Mouse (Mus musculus): ENCODE data around the gene 1700029I15Rik.
A peak's percentile ranks its signal among the peaks of the same experiment; 100 is the strongest.

Gene 1700029I15Rik

DNA sequence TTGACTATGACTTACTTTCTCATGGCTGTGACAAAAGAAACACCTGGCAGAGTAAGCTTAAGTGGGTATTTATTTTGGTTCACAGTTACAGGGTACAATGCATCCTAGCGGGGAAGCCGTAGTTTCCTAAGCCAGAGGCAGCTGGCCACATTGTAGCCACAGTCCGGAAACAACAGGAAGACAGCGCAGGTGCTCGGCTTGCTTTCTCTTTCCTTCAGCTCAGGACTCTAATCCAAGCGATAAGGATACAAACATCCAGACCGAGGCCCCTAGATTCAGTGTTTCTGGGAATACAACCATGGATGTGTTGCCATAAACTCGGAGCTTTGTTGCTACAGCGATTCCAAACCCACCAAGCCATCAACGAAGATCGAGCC, 8.9 kb upstream of the 1700029I15Rik start:
- no peak for DNase-seq (ENCODE audit: low spot score in 2 of 2)

DNA sequence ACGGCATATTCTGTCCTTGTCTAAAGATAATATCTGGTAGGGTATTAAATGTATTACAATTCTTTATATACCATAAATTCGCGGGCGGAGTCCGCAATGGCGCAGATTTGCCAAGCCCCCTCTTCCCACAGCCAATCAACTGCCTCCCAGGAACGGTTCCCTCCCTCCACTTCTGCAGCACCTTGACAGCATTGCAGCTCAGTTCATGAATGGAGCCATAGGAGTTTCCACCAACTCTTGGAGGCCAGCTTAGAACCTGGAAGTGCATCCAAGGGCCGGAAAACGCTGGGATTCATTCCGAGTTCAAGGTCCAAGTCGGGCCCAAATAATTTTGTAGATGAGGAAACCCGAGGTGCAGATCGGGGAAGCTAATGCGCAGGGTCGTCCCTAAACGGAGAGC, 7.8 kb upstream of the 1700029I15Rik start, which contains the start of the genes Pex16 and Large2:
Gene Pex16, plus strand, starts transcription at position 163 of the 400 bp plus-strand sequence.
Gene Large2, minus strand, starts transcription at position 356 of the 400 bp plus-strand sequence.
- DNase-seq (ENCODE audit: low spot score in 2 of 2): no peak

DNA sequence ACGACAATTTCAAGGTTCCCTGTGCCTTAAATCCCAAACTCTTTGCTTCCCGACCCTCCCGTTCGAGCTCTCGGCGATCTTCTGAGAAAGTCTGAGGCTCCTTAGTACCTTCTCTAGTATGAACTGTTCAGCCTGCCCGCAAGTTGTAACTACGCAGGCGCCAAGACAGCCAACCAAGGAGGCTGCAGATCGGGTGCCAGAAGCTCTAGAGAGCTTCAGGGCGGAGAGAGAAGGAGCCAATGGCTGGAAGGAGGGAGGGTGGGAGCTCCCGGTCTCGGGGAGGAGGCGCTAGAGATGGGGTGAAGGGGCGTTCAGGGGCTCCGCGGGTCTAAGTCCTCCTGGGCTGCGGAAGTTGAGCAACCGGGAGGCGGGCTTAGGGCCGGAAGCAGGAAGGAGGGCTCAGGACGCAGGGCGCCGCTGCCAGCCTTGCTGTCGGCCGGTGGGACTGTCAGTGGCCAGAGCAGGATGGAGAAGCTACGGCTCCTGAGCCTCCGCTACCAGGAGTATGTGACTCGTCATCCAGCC, 7.2 kb upstream of the 1700029I15Rik start:
- peak; percentile 85 to 98 for DNase-seq (ENCODE audit: low spot score in 2 of 2)

DNA sequence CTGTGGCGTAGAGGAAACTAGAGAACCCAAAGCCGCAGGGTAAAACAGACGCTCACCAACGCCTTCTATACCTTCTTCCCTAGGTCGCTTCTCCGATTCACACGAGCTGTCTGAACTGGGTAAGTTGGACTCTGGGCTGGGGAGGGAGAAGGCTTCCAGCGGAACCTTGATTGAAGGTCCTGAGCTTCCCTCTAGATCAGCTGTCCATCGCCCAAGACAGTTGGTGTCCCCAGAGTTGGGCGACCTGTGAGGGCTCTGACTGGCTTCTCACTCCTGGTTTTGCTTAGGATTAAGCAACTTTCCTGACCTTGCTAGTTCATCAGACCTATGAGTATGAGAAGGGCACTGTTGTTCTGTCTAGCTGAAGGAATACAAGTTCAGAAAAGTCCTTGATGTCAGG, 6.5 kb upstream of the 1700029I15Rik start:
- DNase-seq (ENCODE audit: low spot score in 2 of 2): no peak

DNA sequence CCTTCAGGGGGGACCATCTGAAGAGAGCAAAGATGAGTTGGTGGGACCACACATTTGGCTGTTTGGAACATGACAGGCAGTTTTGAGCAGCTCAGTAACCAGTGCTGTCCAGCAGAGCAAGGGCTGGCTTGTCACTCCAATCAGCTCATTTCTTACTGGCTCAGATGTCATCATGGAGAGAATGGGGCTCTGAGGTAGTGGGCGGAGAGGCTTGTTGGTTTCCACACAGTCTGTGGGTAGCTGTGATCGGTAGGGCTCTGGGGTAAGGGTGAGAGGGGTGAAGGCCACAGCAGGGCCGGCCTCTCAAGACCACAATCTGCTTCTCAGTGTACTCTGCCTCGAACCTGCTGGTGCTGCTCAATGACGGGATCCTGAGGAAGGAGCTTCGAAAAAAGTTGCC, 6.0 kb upstream of the 1700029I15Rik start:
- no peak for DNase-seq (ENCODE audit: low spot score in 2 of 2)

DNA sequence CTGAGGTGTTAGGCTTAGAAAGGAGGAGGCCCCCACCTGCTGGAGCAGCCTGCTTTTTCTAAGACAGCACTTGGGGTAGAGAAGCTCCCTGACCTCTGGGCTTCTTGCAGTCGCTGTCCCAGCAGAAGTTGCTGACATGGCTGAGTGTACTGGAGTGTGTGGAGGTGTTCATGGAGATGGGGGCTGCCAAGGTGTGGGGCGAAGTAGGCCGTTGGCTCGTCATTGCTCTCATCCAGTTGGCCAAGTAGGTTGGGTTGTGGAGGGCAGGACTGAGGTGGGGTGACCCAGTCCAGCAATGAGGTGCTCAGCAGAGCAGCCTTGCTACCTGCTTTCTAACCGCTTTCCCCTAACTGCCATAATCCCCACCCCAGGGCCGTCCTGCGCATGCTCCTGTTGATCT, 5.0 kb upstream of the 1700029I15Rik start:
- DNase-seq (ENCODE audit: low spot score in 2 of 2): no peak

DNA sequence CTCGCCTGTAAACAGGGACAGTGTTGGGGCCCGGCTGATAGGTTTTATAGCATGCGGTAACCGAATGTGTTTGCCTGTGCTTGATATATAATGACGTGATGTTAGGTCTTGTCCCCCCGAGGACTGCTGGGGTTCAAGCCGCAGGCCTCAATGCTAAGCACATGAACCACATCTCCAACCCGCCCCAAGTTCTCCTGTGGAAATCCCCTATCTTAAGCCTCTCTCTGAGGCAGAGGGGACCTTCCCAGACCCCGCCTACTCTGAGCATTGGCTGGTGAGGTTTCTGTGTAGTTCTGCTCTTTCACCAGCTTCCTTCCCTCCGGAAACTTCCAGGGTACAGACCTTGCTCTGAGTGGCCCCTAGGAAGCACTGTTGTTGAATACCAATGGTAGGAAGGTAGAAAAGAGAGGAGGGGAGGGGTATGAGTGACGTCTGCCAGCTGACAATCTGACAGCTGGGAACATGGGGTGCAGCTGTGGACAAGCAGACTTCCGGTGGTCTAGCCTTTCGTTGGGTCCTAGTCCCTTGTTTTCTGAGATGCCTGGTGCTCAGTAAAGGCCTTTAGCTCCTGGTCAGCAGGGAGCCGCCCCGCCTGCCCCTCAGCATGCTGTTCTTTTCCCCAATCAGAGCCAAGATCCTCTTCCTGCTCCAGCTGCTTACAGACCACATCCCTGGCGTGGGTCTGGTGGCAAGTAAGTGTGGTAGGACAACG, 2.4 kb upstream of the 1700029I15Rik start:
- DNase-seq (ENCODE audit: low spot score in 2 of 2): no peak

DNA sequence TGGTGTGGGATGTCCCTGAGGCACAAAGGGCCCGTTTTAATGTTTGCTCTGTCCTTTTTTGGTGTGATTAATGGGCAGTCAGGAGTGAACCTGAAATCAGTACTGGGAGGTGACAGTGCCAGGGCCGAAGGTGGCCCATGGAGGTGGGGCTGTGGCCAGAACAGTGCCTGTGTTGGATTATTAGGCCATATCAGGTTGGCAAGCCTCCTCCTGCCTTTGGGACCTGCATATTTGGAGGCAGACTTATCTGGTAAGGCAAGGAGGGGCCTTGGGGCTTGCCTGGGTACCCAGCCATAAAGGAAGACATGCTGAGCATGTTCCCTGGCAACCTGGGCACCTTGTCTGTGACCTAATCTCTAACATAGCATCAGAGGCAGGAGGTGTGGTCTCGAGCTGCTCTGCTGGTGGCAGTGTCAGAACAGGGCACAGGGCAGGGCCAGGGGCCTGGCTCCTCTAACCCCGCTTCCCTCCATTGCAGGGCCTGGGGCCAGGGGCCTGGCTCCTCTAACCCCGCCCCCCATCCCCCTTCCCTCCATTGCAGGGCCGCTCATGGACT, 1.8 kb upstream of the 1700029I15Rik start:
- no peak for DNase-seq (ENCODE audit: low spot score in 2 of 2)

DNA sequence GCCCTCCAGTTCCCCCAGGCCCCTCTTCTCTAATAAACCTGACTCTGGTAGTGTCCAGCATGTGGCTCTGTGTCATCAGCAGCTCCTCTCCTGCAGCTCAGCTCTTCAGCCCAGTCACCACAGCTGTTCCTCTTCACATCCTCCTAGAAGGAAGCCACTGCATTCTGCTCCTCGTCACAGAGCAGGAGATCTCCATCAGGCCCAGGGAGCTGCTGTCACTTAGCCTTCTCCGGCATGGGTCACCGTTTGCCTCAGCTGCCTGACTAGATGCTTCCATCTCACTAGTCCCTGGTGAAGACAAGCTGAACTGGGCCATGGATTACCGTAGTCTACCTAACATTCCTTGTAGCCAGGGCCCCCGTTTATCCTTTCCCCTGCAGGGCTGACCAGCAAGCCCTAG, 1.2 kb upstream of the 1700029I15Rik start:
- DNase-seq (ENCODE audit: low spot score in 2 of 2): no peak

DNA sequence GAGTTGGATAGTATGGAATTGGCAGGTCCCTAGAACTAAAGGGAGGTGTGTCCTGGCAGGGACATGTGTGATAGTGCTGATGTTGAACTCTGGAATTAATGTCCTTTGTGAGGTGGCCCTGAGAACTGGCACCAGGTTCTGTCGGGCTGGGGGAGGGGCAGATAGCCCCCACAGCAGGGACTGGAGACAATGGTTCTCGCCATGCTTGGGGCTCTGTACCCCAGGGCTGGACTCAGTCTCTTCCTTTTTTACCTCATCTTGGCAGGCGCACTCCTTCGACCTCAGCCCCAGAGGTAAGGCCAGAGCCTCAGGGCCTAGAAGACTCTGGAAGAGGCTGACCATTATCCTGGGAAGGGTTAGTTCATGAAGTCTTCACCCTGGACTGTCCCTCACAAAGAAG, 421 bp downstream of the 1700029I15Rik start:
- no peak for DNase-seq (ENCODE audit: low spot score in 2 of 2)

DNA sequence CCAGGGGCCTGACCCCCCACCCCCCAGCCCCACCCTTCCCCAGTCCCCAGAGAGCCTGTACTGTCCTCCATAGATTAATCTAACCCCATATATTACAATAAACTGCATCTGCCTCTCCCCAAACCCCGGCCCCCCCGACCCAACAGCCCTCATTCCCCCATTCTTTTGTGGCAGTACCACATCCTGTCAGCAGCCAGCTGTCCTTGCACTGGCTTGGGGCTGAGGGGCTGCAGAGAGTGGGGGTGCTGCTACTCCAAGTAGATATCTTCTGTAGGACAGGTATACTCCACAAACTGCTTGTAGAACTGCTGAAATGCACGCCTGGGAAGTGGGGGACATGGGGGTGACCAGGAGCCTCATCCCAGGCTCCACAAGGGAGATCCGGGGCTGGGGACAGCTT, 1.8 kb downstream of the 1700029I15Rik start:
- no peak for DNase-seq (ENCODE audit: low spot score in 2 of 2)

DNA sequence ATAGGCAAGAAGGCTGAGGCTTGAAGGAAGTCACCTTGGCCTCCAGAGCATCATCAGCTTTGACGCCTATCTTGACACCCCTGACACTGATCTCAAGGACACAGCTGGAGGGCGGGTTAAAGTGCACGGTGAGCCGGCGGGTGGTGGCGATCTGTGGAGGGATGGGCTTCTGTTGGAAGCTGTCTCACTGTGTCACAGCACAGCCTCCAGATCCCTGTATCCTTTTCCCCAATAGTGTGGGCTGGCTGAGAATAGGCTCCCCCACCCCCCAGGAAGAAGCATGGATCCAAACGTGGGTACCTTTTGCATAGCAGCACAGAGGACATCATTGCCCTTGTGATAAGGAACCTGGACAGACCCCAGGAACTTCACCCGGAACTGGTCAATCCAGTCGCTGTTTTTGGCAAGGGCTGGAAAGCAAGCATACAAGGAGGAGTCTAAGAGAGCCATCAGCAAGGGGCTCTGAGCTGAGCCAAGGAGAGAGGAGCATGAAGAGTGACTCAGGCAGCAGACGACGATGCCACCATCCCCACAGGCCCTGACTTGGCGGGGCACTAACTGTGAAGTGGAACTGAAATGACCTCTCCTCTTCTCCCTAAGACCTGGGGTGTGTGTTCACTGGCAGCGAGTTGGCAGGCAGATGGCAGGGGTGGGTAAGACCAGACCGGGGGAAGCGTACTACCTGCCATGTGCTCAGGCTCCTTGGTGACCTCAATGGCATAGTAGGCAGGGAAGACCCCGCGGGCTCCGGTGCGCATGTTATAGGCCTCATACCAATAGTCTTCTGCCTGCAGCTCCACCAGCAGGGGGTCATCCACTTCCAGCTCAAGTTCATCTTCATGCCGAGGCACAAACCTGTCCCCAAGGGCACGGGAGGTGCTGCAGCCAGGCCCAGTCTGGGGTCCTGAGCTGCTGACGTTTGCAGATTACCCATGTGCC, 3.0 kb downstream of the 1700029I15Rik start:
- DNase-seq (ENCODE audit: low spot score in 2 of 2): no peak

DNA sequence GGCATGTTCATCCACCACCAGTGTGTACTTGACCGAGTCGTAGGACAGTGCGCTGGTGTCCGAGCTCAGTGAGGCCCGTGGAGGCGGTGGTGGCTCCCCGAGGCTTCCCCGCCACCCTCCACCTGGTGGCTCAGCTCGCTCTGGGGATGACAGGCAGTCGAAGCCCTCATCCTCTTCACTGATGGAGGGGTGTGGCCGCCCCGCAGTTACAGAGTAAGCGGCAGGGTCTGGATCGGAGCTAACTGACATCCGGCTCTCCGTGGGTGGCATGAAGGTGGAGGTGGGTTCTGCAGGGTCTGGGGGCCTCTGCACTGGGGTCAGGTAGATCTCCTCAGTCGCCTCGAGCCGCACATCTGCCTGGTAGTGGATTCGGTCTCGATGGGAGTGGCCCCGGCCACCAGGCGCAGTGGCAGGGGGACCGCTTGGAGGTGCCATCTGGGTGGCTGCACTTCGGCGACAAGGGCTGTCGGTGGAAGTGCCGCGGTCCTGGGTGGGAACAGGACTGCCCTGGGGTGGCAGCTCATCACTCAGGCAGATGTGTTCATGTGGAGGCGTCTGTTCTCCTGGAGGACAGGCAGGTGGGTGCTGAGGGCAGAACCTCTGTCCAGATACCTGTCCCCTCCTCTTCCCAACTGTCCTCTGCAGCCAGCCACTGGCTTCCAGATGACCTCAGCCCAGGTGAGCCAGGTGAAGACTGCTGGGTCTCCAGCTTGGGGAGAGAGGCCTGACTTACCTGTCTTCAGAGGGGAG, 4.7 kb downstream of the 1700029I15Rik start:
- no peak for DNase-seq (ENCODE audit: low spot score in 2 of 2)

DNA sequence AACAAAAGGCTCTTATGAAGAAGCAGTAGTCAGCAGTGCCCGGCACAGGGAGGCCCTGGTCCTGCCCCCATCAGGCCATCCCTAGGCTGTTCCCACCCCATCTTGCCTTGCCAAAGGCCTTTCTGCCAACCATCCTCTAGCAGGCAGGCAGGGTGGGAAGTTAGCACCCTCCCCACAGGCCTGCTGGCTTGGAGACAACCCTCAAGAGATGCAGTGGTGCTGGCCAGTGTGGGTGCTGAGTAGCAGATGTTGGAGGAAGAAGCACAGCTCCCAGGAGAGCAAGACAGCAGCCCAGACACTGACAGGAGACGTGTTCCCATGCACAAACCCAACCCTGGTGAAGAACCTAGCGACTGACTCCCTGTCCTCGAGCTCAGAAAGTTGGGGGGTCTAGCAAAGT, 5.3 kb downstream of the 1700029I15Rik start:
- DNase-seq (ENCODE audit: low spot score in 2 of 2): no peak

DNA sequence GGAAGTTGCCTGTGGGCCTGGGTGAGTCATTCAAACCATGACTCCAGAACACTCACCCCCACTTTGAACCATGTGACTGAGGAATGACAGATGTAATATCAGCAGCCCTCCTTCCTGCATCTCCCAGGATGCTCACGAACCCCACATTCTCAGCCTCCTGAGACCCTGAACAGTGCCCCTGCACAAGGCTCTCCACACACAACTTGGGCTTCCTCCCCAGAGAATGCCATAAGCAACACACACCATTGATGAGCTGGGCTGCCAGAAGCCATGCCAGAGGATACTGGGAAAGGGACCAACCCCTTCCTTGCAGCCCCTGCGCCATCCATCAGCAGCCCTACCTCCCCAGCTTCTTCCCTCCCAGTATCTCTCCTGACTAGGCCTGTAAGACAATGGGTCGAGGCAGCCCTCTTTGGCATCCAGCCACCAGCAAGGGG, 5.8 kb downstream of the 1700029I15Rik start:
- no peak for DNase-seq (ENCODE audit: low spot score in 2 of 2)

DNA sequence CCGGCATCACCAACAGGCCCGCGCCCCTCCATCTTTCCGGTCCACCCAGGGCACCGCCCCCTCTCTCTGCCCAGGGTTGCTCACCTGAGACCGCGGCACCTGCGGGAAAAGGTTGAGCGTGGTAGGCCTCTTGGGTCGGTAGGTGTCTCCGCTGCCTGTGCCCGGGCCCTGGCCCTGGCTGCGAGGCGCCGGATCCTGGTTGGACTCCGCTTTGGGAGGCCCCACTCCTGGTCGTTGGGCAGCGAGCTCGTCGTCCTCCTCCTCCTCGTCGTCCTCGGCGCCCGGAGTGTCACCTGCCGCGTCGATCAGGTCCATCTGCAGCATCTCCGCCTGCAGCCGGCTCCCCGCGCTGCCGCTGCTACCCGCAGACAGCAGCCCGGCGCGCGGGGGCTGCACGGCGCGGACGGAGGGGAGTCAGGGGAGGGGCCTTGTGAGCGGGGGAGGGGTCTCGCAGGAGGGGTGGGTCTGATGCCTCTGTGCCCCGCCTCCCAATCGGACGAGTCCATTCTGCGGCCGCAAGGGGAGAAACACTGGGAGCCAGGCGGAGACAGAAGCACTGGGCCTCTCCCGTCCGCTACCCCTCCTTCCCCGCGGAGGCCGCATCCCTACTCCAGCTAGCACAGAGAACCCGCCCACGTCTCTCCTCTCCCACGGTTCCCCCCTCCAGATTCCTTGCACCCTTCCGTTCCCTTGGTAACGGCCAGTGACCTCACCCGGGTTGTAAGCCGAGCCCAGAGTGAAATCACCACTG, 6.7 kb downstream of the 1700029I15Rik start:
- peak; percentile 60 to 79 for DNase-seq (ENCODE audit: low spot score in 2 of 2)

DNA sequence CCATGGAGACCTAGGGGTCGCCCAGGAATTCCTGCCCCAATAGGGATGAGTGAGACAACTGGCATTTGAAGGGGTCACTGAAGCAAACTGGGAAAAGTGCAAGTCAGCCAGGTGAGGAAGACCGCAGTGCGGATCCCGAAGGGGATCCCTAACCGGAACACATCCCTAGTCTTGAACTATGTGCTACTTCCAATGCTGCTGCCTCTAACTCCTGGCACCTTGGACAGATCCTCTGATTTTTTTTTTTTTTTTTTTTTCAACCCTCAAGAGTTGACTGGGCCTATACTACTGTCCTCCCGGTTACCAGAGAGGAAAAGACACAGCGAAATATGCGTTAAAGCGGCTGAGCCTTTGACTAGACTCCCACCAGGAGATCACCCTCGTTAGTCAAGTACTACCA, 7.3 kb downstream of the 1700029I15Rik start:
- DNase-seq (ENCODE audit: low spot score in 2 of 2): no peak

DNA sequence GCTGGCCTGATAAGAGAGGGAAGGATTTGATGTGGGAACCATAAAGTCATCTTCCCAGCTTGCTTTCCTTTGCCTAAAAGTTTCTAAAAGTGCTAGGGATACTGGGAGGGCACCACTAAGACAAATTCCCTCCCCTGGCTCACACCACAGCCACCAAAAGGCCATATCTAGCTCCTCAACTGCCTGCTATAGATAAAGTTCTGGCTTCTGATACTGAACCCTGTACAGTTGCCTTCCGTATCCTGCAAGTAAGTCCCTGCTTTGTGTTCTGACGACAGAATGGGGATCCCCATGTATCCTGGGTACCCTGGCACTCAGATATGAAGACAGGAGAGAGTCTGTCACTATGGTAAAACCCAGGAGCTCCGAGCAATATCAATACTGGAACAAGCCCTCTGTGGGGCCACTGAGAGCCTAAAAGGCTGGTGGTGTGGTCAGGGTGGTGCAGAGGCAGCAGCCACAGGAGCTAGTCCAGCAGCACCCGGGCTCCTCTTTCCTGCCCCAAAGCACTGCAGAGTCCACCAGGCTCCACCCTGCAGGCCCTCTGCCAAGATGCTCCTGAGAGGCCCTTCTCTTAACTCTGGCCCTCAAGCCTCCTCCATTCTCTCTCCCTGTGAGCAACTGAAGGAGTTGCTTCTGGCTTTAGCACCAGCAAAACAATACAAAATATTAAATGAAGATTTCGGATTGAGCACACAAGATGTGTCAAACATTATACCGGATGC, 8.0 kb downstream of the 1700029I15Rik start:
- no peak for DNase-seq (ENCODE audit: low spot score in 2 of 2)

DNA sequence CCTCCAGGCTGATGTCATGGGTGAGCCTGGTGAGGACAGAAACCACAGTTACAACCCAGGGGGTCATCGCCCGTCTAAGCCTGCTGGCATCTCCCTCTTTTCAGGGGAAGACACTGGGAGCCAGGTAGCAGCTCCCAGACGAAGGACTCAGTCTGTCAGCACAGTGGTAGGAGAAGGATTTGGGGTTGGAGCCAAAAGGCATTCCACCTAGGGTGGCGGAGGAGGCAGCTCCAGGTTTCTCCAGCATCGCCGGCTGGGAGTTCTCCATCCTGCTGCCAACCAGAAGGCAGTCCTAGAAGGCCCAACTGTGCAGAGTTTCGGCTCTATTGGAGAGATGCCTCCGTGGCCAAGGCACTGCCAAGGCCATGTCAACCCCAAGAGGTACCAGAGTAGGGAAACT, 8.8 kb downstream of the 1700029I15Rik start:
- no peak for DNase-seq (ENCODE audit: low spot score in 2 of 2)

DNA sequence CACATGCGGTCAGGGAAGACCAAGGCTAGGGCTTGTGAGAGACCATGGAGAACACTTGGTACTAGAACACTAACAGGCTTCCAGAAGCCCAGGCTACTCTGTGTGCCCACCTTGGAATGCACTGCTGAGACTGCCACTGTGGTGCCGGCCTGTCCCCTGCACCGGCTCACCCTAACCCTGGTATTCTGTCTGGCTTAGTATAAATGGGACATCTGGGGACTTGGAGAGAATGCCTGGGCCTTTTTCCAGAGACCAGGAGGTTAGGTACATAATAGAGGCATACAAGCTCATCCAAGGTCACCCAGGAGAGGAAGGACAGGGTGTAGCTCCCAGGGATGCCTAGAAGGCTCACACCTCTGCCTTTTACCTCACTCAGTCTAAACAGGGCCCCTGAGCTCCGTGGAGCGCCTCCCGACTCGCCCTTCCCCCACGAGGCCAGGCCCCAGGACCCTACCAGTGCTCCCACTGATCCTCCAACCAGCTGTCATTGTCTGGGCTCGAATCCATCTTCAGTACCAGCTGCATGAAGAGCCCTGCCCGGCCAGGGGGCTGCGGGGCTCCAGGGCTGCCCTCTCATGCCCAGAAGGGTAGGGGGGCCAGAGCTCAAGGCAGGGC, 9.5 kb downstream of the 1700029I15Rik start:
- no peak for DNase-seq (ENCODE audit: low spot score in 2 of 2)
